Comparison of ENCODE assay signal across 8 mouse cellular contexts in genomic region chr10:81497401-81498270, GRCm38 (mm10). TPM values are rescaled to one million over a fixed set of nuclear protein-coding genes. Genes with fewer than 3 reads are reported as not detected.
DNase-seq lines count a peak whose midpoint lies in the region; ATAC-seq and TF ChIP-seq lines count a peak whose summit lies in the region.

No protein-coding gene starts in this region.

- H3K9me3 ChIP-seq in lung, embryonic 14.5 days (ENCODE audit: low read depth, low read length): no peaks in the 10 kb centered on the region
- H3K9me3 ChIP-seq in limb, embryonic 14.5 days (ENCODE audit: control insufficient read depth, low read length): no peaks in the 10 kb centered on the region
- H3K9me3 ChIP-seq in midbrain, postnatal 0 days (ENCODE audit: low read length): no peaks in the 10 kb centered on the region

- no peak overlapping the region for H3K27ac ChIP-seq in cerebellum, adult 2 months (ENCODE audit: insufficient read depth, low read length)
- no peak overlapping the region for H3K27ac ChIP-seq in lung, embryonic 14.5 days (ENCODE audit: low read depth)
- no peak overlapping the region for H3K27ac ChIP-seq in limb, embryonic 14.5 days (replicated peaks; ENCODE audit: low read depth, low read length)
- 0 out of 2 replicates have a peak overlapping the region, but pooled peaks have one; percentile 78 for H3K27ac ChIP-seq in midbrain, postnatal 0 days (ENCODE audit: low read depth, low read length)

- TF ChIP-seq CTCF in cerebellum, adult 2 months (IDR thresholded peaks at IDR 0.05; ENCODE audit: borderline replicate concordance, insufficient read depth, low read depth, low read length): no peak
- TF ChIP-seq CTCF in lung, embryonic 14.5 days (IDR thresholded peaks at IDR 0.05; ENCODE audit: low read depth): no peak
- TF ChIP-seq CTCF in midbrain, postnatal 0 days (IDR thresholded peaks at IDR 0.05): no peak

- peaks cover 10% of the 10 kb centered on the region for H3K4me1 ChIP-seq in cerebellum, adult 2 months (ENCODE audit: control insufficient read depth, insufficient read depth, low read length)
- peaks cover 11% of the 10 kb centered on the region; the same call in 1 of the 2 replicates for H3K4me1 ChIP-seq in lung, embryonic 14.5 days (ENCODE audit: insufficient read depth)
- H3K4me1 ChIP-seq in limb, embryonic 14.5 days (ENCODE audit: control insufficient read depth, insufficient read depth, low read length): peaks cover 12% of the 10 kb centered on the region
- peaks cover 6% of the 10 kb centered on the region; the same call in 1 of the 2 replicates for H3K4me1 ChIP-seq in midbrain, postnatal 0 days (ENCODE audit: insufficient read depth, low read length)

- no peak for ATAC-seq in lung, embryonic 14.5 days (ENCODE audit: insufficient read depth)
- no peak for ATAC-seq in limb, embryonic 14.5 days (ENCODE audit: low FRiP score, low read depth)
- no peak for ATAC-seq in midbrain, postnatal 0 days (ENCODE audit: low FRiP score)

- WGBS in cerebellum, adult 2 months: 76% methylated on average over 17 of the region's 17 CpGs
- WGBS in lung, embryonic 14.5 days: 81% methylated on average over 17 of the region's 17 CpGs
- WGBS in limb, embryonic 14.5 days: 85% methylated on average over 17 of the region's 17 CpGs
- WGBS in midbrain, postnatal 0 days: 81% methylated on average over 17 of the region's 17 CpGs

- H3K4me3 ChIP-seq in cerebellum, adult 2 months (replicated peaks; ENCODE audit: insufficient read depth, low read depth, low read length): no peak overlapping the region
- 0 out of 2 replicates have a peak overlapping the region, but pooled peaks have one; percentile 77 for H3K4me3 ChIP-seq in lung, embryonic 14.5 days (ENCODE audit: low read depth, low read length)
- peak overlapping the region; percentile 79; the same call in 1 of the 2 replicates for H3K4me3 ChIP-seq in limb, embryonic 14.5 days (replicated peaks; ENCODE audit: low read length)
- peak overlapping the region; percentile 69; the same call in 1 of the 2 replicates for H3K4me3 ChIP-seq in midbrain, postnatal 0 days (ENCODE audit: low read depth, low read length)

- peak; percentile 50 for DNase-seq in cerebellum, adult 11 months
- no peak for DNase-seq in cerebellum, adult 2 months
- DNase-seq in lung, embryonic 14.5 days: no peak
- no peak for DNase-seq in lung, postnatal 10 days
- DNase-seq in limb, embryonic 14.5 days (ENCODE audit: low spot score): no peak
- no peak for DNase-seq in midbrain, postnatal 0 days (ENCODE audit: low spot score)
- no peak for DNase-seq in adrenal gland, postnatal 4 days (ENCODE audit: low spot score in 2 of 2)
- DNase-seq in ovary, postnatal 14 days (ENCODE audit: low spot score): no peak

- H3K27me3 ChIP-seq in cerebellum, adult 2 months (ENCODE audit: control insufficient read depth, insufficient read depth, low read length): no peaks in the 10 kb centered on the region
- H3K27me3 ChIP-seq in lung, embryonic 14.5 days (ENCODE audit: insufficient read depth, low read length): no peaks in the 10 kb centered on the region
- H3K27me3 ChIP-seq in limb, embryonic 14.5 days (ENCODE audit: control insufficient read depth, insufficient read depth, low read length): no peaks in the 10 kb centered on the region
- no peaks in the 10 kb centered on the region for H3K27me3 ChIP-seq in midbrain, postnatal 0 days (ENCODE audit: insufficient read depth, low read length)

- H3K9ac ChIP-seq in lung, embryonic 14.5 days: 0 out of 2 replicates have a peak overlapping the region, but pooled peaks have one; percentile 40
- H3K9ac ChIP-seq in limb, embryonic 14.5 days (ENCODE audit: low read depth, low read length, severe bottlenecking): no peak overlapping the region
- H3K9ac ChIP-seq in midbrain, postnatal 0 days (replicated peaks; ENCODE audit: low read length, poor library complexity, severe bottlenecking): peak overlapping the region; percentile 19; the same call in 1 of the 2 replicates

- H3K36me3 ChIP-seq in lung, embryonic 14.5 days (ENCODE audit: insufficient read depth): peaks cover 9% of the 10 kb centered on the region
- H3K36me3 ChIP-seq in limb, embryonic 14.5 days (ENCODE audit: control insufficient read depth, insufficient read depth, low read length): peaks cover 8% of the 10 kb centered on the region
- peaks cover 4% of the 10 kb centered on the region; the same call in 1 of the 2 replicates for H3K36me3 ChIP-seq in midbrain, postnatal 0 days (ENCODE audit: insufficient read depth, low read length)

- H3K4me2 ChIP-seq in lung, embryonic 14.5 days: peak overlapping the region; percentile 58
- peak overlapping the region; percentile 44; the same call in 1 of the 2 replicates for H3K4me2 ChIP-seq in limb, embryonic 14.5 days (replicated peaks; ENCODE audit: low read depth, low read length, severe bottlenecking)
- H3K4me2 ChIP-seq in midbrain, postnatal 0 days (ENCODE audit: low read depth, low read length, poor library complexity, severe bottlenecking): peak overlapping the region; percentile 49

- TF ChIP-seq POLR2A in cerebellum, adult 2 months (IDR thresholded peaks at IDR 0.05; ENCODE audit: borderline replicate concordance, insufficient read depth, low read length): no peak
- TF ChIP-seq POLR2A in limb, embryonic 14.5 days (IDR thresholded peaks at IDR 0.05; ENCODE audit: borderline replicate concordance, extremely low read depth, insufficient read depth, insufficient read length): no peak

RNA-seq across cellular contexts. Expression of gene Ncln, which starts 1.4 kb away (rescaled TPM):
- polyA plus RNA-seq in cerebellum, adult 2 months (2012; rRNA removed): 112 and 116 TPM in 2 replicates
- 82.1 and 97.3 TPM in 2 replicates for polyA plus RNA-seq in lung, embryonic 14.5 days (2014; fragmentation: Nextera tagmentation; extraction: Ambion mirVana)
- 218 and 324 TPM in 2 replicates for polyA plus RNA-seq in limb, embryonic 14.5 days (2012; rRNA removed)
- polyA plus RNA-seq in limb, embryonic 14.5 days (2014; fragmentation: Nextera tagmentation; extraction: Ambion mirVana): 76.4 and 89.7 TPM in 2 replicates
- 83.0 and 93.1 TPM in 2 replicates for total RNA-seq in midbrain, postnatal 0 days (2014; rRNA removed)
- polyA plus RNA-seq in midbrain, postnatal 0 days (2015; fragmentation: Nextera tagmentation; extraction: Ambion mirVana): 58.1 and 63.3 TPM in 2 replicates
- total RNA-seq in adrenal gland, postnatal 4 days (2021): 100 to 1,000 TPM; 107 to 117 TPM

RNA-seq across cellular contexts. Expression of gene S1pr4, which starts 2.3 kb away (rescaled TPM):
- 0.67 and 1.1 TPM in 2 replicates for polyA plus RNA-seq in cerebellum, adult 2 months (2012; rRNA removed)
- 1.3 and 1.7 TPM in 2 replicates for polyA plus RNA-seq in lung, embryonic 14.5 days (2014; fragmentation: Nextera tagmentation; extraction: Ambion mirVana)
- 0.50 and 0.79 TPM in 2 replicates for polyA plus RNA-seq in limb, embryonic 14.5 days (2012; rRNA removed)
- 0.23 and 0.66 TPM in 2 replicates for polyA plus RNA-seq in limb, embryonic 14.5 days (2014; fragmentation: Nextera tagmentation; extraction: Ambion mirVana)
- total RNA-seq in midbrain, postnatal 0 days (2014; rRNA removed): 0.09 and 0.16 TPM in 2 replicates
- 0.40 and 0.41 TPM in 2 replicates for polyA plus RNA-seq in midbrain, postnatal 0 days (2015; fragmentation: Nextera tagmentation; extraction: Ambion mirVana)
- total RNA-seq in adrenal gland, postnatal 4 days (2021): 1 to 10 TPM; 2.0 to 2.7 TPM

RNA-seq across cellular contexts. Expression of gene Celf5, which starts 15.1 kb away (rescaled TPM):
- polyA plus RNA-seq in cerebellum, adult 2 months (2012; rRNA removed): 57.3 and 60.6 TPM in 2 replicates
- polyA plus RNA-seq in lung, embryonic 14.5 days (2014; fragmentation: Nextera tagmentation; extraction: Ambion mirVana): 0.09 and 0.30 TPM in 2 replicates
- 5.9 and 7.9 TPM in 2 replicates for polyA plus RNA-seq in limb, embryonic 14.5 days (2012; rRNA removed)
- 0.85 and 1.6 TPM in 2 replicates for polyA plus RNA-seq in limb, embryonic 14.5 days (2014; fragmentation: Nextera tagmentation; extraction: Ambion mirVana)
- 142 and 206 TPM in 2 replicates for total RNA-seq in midbrain, postnatal 0 days (2014; rRNA removed)
- polyA plus RNA-seq in midbrain, postnatal 0 days (2015; fragmentation: Nextera tagmentation; extraction: Ambion mirVana): 61.5 and 74.0 TPM in 2 replicates
- total RNA-seq in adrenal gland, postnatal 4 days (2021): 1 to 10 TPM; 3.5 to 4.2 TPM

RNA-seq across cellular contexts. Expression of gene Gna15, which starts 26.4 kb away (rescaled TPM):
- 1.3 and 1.4 TPM in 2 replicates for polyA plus RNA-seq in cerebellum, adult 2 months (2012; rRNA removed)
- 1.1 and 1.7 TPM in 2 replicates for polyA plus RNA-seq in lung, embryonic 14.5 days (2014; fragmentation: Nextera tagmentation; extraction: Ambion mirVana)
- 3.7 and 3.8 TPM in 2 replicates for polyA plus RNA-seq in limb, embryonic 14.5 days (2012; rRNA removed)
- 3.4 and 3.8 TPM in 2 replicates for polyA plus RNA-seq in limb, embryonic 14.5 days (2014; fragmentation: Nextera tagmentation; extraction: Ambion mirVana)
- total RNA-seq in midbrain, postnatal 0 days (2014; rRNA removed): 0.94 and 2.1 TPM in 2 replicates
- 1.1 and 1.2 TPM in 2 replicates for polyA plus RNA-seq in midbrain, postnatal 0 days (2015; fragmentation: Nextera tagmentation; extraction: Ambion mirVana)
- total RNA-seq in adrenal gland, postnatal 4 days (2021): 1 to 10 TPM in 1 of 2 experiments, under 1 TPM in 1; 0.67 to 1.2 TPM

RNA-seq across cellular contexts. Expression of gene Nfic, which starts 42.2 kb away (rescaled TPM):
- 103 and 108 TPM in 2 replicates for polyA plus RNA-seq in cerebellum, adult 2 months (2012; rRNA removed)
- polyA plus RNA-seq in lung, embryonic 14.5 days (2014; fragmentation: Nextera tagmentation; extraction: Ambion mirVana): 86.0 and 86.5 TPM in 2 replicates
- polyA plus RNA-seq in limb, embryonic 14.5 days (2012; rRNA removed): 38.1 and 56.4 TPM in 2 replicates
- 97.3 and 98.9 TPM in 2 replicates for polyA plus RNA-seq in limb, embryonic 14.5 days (2014; fragmentation: Nextera tagmentation; extraction: Ambion mirVana)
- 16.2 and 17.4 TPM in 2 replicates for total RNA-seq in midbrain, postnatal 0 days (2014; rRNA removed)
- polyA plus RNA-seq in midbrain, postnatal 0 days (2015; fragmentation: Nextera tagmentation; extraction: Ambion mirVana): 19.1 and 21.3 TPM in 2 replicates
- total RNA-seq in adrenal gland, postnatal 4 days (2021): 100 to 1,000 TPM; 120 to 129 TPM
